Mouse (Mus musculus) lung, adult 18-20 months (tissue): ENCODE results near the gene Vps26c.
A peak's percentile ranks its signal among the peaks of the same experiment; 100 is the strongest.
"Not testable (repeated sequence)": the region's sequence is repeated elsewhere in the genome, so short reads cannot be mapped to it uniquely, and the experiment has no call there.

Experiments used
- DNase-seq, 2 experiments: peaks; one replicate each; pipeline ENCODE4 v3.0.0; 2022; ENCODE audit warnings: mixed read lengths in 2 of 2

The Vps26c gene

DNA sequence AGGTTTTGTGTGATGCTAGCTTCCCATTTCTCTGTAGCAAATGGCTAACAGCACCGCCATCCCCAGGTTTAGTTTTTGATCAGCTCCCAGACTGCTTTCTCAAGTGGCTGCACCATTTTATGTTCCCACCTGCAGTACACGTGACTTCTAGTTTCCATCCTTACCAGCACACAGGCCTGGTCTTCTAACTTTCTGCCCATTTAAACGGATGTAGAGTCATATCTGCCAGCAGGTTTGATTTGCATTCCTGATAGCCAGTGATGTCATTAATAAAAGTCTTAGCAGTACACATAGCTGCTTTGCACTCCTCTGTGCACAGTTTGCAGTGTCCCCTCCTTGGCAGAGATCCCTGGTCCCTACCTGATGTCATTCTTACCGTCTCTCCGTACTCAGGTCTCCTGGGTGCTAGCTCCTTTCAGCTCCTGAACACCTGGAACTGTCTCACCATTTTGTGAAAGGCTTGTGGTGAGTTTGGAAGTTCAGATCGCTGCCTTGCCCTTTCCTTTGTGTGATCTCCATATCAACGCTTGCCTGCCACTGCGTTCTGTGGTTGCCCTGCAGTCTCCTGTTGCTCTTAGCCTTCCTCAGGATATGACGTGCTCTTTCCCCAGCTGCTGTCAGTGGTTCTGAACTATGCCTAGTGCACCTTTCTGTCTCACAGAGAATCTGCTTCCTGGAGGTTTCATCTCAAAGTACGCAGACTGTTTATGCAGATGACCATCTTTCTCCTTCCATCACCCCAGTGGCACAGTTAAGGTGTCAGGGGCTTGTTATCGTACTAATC lies 41.7 kb downstream of the Vps26c start:
- no peak for DNase-seq

DNA sequence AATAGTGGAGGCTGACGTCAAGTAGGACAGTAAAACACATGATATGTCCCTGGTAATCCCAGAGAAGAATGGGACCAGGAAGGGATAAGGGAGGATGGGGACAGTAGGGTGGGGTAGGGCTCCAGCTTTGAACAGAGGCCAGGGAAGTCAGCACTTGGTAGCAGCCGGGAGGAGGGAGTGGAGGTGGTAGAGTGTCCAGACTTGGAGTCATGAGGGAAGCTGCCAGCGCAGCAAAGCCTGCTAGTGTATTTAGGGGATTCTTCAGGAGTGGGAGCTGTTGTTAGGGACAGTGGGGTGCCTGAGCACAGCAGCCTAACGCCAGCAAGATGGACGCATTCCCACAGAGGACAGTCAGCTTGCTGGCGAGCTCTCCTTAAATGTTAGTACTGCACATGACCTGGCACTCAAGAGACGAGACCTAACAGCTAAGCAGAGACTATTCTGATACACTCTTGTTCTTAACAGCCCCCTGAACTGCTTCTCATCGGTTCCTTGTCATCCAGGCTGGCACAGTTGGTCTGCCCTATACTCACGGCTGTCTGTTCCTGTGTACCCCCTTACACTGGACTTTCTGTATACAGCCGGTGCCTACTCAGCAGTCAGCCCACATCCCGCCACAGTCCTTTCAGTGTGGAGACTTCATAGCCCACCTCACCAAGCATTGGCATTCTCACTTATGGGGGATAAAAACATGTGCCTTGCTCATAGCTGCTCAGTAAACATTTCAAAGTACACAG lies 53.4 kb downstream of the Vps26c start:
- DNase-seq: no peak

DNA sequence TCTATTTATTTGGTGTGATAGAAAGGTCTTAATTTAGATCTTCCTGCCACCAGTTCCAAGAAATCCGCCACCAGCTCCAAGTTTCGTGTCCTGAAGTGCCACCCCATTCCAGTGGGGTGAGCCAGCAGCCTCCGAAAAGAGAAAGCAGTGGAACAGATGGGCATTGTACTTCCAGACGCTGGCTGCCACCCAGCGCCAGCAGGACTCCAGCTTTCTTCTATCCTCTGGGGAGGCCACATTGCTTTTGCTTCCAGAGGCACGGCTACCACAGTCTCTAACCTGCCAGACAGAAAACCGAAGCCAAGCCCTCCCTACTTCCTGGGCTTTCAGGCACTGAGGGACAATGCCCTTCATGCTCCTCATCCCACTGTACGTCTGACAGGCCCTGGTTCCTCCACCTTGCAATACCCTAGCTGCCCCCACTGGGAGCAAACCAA lies 54.1 kb downstream of the Vps26c start:
- DNase-seq: peak; percentile 39 to 44

DNA sequence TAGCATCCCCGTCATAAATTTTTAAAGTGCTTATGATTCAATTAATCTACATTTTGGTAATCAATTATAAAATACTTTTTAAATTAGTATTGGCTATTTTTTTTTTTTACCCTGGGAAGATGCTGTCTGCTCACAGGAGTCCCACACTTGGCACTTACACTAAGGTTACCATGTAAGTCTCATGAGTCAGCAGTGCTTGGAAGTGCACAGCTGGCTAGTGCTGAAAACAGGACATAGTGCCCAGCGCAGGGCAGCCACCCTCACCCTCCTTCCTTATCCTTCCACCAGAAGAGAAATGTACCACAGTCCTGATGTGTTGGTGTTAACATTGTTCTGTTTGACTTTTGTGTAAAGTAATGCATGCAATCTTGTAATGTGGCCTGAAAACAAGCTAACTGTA lies 58.2 kb downstream of the Vps26c start:
- DNase-seq: no peak

DNA sequence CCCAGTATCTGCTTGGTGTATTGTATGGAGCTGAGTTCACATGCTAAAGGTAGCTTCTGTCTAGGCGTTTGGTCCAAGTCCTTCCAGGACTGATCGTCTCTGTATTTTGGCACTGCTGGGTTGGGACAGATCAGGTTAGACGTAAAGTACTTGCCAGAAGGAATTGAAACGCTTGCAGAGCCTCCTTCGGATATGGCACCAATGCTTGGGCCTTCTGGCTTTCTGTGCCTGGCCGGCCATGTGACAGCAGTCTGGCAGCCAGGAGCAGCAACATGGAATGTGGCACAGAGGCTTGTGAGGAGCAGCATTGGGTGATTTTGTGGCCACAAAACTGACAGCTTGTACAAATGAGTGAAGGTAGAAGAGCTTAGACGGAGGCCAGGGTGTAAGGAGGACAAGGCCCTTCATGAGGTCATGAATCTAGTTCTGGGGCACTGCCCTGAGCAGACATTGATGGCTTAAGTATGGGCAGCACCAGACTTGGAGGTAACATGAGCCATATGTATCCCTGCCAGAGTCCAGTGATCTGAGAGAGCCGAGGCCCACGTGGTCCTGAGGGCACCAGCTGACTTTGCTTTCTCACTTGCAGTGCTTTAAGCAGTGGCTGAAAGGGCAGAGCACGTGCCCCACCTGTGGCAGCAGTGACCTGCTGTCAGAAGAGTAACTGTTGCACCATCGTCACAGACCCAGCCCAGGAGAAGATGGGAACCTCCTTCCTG lies 59.1 kb downstream of the Vps26c start:
- no peak for DNase-seq

DNA sequence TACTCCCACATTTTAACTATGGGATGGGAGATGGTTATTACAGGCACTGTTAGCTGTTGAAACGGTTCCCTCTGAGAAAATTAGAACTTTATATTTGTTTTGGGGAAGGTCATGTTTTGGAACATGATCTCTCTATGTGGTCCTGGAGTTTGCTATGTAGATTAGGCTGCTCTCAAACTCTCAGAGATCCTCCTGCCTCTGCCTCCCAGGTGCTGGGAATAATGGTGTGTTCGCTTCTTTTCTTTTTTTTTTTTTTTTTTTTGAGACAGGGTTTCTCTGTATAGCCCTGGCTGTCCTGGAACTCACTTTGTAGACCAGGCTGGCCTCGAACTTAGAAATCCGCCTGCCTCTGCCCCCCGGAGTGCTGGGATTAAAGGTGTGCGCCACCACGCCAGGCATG lies 60.3 kb downstream of the Vps26c start:
- not testable (repeated sequence) for DNase-seq

DNA sequence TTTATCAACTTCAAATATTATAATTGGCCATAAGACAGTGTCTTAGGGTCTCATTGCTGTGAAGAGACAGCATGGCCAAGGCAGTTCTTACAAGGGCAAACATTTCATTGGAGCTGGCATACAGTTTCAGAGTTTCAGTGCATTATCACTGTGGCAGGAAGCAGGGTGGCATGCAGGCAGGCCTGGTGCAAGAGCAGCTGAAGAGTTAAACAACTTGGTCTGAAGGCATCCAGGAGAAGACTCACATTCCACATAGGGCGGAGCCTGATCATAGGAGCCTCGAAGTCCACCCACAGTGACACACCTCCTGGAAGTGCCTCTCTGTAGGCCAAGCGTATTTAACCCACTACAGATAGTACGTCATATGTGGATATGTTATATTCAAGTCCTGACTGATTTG lies 60.7 kb downstream of the Vps26c start:
- DNase-seq: no peak

DNA sequence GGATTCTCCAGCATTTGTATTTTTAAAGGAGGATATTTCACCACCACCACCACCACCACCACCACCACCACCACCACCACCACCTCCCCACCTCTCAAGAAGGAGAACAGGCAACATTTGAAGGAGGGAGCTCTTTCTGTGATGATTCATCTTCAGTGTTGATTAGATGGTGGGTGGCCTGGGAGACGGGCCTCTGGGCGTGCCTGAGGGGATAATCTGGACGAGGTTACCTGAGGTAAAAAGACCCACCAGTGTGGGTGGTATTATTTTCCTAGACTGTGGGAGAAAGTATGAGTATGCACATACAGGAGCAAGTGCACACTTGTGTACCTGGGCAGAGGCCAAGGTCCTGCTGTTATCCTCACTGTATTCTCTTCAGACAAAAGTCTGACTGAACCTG lies 62.6 kb downstream of the Vps26c start:
- DNase-seq: no peak

DNA sequence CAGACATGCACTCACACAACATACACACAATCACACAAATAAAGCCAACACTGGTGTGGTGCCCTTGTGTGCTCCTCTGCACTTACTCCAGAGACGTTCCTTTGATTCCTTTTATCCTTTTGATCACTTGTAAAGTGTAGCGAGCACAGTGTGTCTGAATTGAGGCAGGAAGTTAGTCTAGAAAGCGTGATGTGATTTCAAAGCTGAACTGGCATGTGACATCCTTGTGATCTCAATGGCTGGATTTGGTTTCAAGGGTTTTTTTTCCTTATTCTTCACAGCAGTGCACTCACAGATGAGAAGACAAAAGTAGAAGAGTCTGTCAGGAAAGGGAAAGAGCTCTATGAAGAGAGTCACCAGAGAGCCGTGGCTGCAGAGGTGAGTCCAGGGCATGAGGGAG lies 72.5 kb downstream of the Vps26c start:
- no peak for DNase-seq

DNA sequence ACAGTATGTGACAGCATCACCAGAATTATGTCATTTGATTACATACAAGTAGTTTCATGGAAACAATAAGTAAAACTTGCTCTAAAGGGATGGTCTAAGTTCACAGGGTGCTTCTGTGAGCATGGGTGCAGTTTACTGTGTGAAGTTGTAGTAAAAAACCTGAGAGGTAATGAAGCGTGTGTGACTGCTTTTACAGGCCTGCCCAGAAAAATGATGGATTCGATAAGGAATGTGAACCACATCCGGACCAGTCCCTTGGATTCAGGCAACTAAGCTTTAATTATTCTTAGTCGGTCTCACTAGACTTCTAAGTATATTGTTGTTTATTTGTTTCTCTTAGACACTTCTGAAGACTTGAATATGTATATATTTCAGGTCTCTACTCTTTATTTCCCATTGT lies 73.9 kb downstream of the Vps26c start:
- DNase-seq: no peak

DNA sequence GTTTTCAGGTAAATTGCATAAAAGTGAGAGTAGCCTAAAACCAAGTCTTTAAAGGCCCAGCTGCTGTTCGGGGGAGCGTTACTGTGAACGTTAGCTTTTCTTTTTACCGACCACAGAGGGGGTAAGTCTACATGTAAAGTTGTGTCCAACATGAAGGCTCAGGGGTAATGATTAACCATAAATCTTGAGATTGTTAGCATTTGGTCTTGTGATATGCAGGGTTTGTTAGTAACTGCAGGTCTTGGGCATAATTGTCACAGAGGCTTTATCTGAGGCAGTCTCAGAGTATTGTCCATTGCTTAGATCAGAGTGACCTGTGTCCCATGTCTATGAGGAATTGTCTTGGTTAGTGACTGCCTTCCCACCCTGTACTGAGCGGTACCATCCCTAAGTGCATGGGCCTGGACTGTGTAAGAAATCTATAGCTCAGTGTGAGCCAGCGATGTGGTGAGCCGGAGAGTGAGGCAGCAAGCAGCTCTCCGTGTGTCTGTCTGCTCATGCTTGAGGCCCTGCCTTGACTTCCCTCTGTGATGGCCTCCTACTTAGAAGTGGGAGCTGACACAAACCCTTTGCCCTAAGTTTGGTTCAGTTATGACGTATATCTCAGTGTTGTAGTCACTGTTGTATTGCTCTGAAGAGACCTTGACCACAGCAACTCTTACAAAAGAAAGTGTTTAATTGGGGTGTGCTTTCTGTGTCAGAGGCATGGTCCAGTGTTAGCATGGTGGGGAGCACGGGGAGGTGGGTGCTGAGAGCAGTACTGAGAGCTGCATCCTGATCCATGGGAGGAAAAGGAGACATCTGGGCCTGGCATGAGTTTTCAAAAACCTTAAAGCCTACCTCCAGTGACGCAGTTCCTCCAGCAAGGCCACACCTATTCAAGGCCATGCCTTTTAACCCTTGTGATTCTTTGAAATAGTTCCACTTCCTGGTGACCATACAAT lies 74.8 kb downstream of the Vps26c start:
- no peak for DNase-seq

DNA sequence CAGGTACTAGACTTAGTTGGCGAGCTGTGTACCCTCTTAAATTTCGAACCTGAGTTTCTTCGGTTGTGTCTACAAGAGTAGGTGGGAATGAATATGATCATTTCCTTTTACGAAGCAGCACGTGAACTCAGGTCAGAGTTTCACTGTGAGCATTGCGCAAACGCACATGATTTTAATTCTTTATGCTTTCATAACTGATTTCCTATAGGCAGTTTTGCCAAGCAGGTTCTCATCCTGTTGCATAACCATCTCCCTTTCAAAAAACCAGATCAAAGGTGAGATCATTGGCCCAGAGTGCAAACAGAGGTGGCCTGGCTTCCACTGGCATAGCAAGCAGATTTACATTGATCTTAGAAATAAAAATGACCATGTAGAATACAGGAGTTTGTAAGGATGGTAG lies 77.0 kb downstream of the Vps26c start:
- peak; percentile 26 to 62 for DNase-seq

DNA sequence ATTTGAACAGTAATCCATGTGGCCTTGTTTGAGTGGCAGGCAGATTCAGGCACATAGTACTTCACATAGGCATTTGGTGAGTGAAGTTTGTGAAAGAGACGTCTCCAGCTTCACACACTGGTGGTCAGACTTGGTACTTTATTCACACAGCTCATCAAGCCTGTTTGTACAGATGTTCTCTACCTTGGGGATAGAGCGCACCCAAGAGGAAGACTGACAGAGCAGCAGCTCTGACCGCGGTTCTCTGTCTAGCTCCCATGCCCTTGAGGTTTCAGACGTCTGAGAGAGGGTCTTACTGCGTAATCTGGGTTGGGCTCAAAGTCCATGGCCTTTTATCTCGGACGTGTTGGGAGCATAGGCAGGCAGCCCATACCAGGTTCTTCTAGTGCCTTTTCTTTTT lies 77.5 kb downstream of the Vps26c start:
- no peak for DNase-seq
